Mouse (Mus musculus) monocyte, adult 5-6 weeks (primary cell): Measurements from ENCODE around the gene Stx18. TPM values are rescaled to one million over a fixed set of nuclear protein-coding genes. Genes with fewer than 3 reads are reported as not detected.

ENCODE experiments used
- ATAC-seq: fragments of 153-309, 156-312 bp; replicated peaks from 2 replicates; pipeline ENCODE4 v1.8.0; 2017; ENCODE audit warnings: mild to moderate bottlenecking; ENCODE audit not compliant: low TSS enrichment, insufficient number of reproducible peaks, severe bottlenecking, poor library complexity, low FRiP score
- total RNA-seq: library from RNA; stranded (forward); fragments of 200-1000, 200-491, 200-594 nt; gene quantifications from 3 replicates; pipeline ENCODE4 v1.2.3, GENCODE M21; 2017

Gene Stx18
- total RNA-seq, 1 experiment from 2014 or later: 50.7 TPM

DNA sequence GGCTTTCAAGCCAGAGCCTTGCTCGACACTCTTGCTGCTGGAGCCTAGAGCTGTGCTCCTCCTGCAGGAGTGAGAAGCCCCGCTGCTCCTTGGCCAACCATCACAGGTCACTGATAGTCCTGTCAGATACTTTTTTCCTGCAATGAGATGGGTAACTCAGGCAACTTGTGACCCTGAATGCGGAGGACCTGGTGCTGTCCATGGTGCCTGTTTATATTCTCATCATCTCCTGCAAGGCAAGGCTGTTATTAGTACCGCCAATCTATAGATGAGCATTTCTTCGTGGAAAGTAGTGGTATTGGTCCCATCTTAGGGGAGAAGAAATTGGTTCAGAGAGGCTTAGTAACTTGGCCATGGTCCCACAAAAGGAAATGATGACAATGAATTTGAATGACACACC lies 135.2 kb downstream of the Stx18 start:
- ATAC-seq: no peak

DNA sequence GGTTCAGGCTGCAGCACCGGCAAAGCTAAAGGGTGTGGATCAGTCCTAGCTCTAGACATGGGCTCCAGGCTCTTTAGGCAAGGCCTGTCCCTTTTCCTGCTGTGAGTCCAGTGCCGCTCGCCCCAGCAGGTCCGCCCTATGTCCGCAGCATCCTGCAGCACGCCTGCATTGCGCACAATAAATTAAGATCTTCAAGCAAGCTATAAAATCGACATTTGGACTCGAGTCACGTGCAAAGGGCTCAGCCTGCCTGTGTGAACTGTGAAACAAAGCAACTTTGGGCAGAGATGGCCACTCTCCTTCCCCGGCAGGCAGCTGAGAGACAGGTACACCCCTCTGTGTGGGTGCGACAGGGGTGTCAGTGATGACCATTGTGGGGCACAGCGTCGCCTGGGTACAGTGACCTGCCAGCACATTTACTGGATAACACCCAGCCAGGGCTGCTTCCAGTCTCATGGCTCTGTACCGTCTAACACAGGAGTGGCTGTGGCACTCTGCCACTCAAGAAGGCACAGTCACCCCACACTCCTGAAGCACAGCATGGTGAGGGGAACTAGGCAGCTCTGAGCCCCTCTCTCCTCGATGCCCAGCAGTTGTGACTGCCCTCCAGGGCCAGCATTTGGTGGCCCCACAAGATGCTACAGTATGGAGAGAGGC lies 135.8 kb downstream of the Stx18 start:
- ATAC-seq: no peak

DNA sequence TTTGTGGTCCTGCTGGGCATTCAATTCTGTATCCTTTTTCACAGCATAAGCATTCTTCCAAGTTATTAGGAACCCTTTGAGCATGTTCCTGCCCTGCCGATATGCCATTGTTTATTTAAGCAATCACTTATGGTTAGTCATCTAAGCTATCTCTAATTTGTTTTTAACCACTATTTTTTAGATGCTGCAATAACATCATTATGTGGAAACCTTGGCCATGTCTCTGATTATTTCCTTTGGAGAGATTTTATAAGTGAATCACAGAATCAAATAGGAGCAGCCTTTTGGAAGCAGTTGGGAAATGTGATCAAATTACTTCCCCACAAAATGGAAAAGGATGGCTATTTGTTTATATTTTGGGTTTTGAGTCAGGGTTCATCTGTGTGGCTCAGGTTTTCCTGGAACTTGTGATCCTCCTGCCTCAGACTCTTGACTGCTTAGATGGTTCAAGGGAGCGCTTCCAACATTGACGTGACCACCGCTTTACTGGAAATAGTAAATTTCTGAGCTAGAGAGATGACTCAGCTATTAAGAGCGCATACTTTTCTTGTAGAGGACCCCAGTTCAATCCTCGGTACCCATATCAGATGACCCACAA lies 146.2 kb downstream of the Stx18 start:
- no peak for ATAC-seq

DNA sequence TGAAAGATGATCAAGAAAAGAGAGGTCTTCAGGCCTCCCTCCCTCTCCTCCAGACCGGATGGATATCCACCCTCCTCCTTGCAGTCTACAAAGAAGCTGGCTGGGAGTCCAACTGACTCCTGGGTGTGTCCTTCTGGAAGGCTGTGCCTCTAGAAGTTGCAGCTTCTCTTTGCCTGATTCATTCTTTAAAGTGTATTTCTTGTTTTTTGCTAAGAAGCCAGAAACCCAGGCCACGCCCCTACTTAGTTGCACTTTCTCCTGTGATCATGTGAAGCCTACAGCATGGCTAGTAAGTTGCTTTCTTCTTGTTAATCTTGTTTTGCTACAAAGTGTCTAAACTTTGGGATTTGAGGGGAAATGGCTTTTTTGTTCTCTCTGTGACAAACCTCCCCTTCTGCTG lies 148.5 kb downstream of the Stx18 start:
- ATAC-seq: no peak

Other genes starting within 250 kb of the Stx18 start
- gene Msx1, start 214.2 kb upstream of the Stx18 start, total RNA-seq: not detected in 3 replicates
- gene Nsg1, start 121.2 kb downstream of the Stx18 start, total RNA-seq: 0.38 TPM in 1 of 3 replicates, not detected in the others
- 15.2 to 21.8 TPM (median 18.2 TPM) in 3 replicates for gene Zbtb49, start 181.7 kb downstream of the Stx18 start, total RNA-seq
- gene Lyar, start 181.7 kb downstream of the Stx18 start, total RNA-seq: 35.3 to 51.1 TPM (median 47.3 TPM) in 3 replicates
- 56.3 to 79.6 TPM (median 68.6 TPM) in 3 replicates for gene Tmem128, start 221.4 kb downstream of the Stx18 start, total RNA-seq
- gene Otop1, start 237.2 kb downstream of the Stx18 start, total RNA-seq: not detected in 3 replicates